22 mouse cellular contexts compared by ENCODE assay signal in genomic region chr11:68075331-68075730, GRCm38 (mm10).
"Had no signal": no experiment of that assay in that cellular context is flagged by ENCODE, and none has a peak within 500 bp of the region (broad histone marks: within the 10 kb centered on the region; RNA-seq: fewer than 3 reads in every experiment).

No protein-coding gene starts in this region.

- H3K4me3 ChIP-seq: heart, adult 2 months; heart, embryonic 13.5 days; heart, embryonic 15.5 days; hindbrain, embryonic 10.5 days; hindbrain, embryonic 12.5 days; layer of hippocampus, adult 2 months; limb, embryonic 13.5 days; limb, embryonic 15.5 days had no signal

- H3K9me3 ChIP-seq: heart, embryonic 13.5 days; heart, embryonic 15.5 days; hindbrain, embryonic 10.5 days; hindbrain, embryonic 12.5 days; limb, embryonic 13.5 days; limb, embryonic 15.5 days had no signal

- H3K4me2 ChIP-seq: heart, embryonic 11.5 days; heart, embryonic 13.5 days; heart, embryonic 15.5 days; hindbrain, embryonic 12.5 days; hindbrain, embryonic 14.5 days had no signal

- DNase-seq: forebrain, postnatal 0 days; gastrocnemius, postnatal 14 days; gastrocnemius, postnatal 36 days; heart, adult 11 months; heart, adult 2 months; heart, postnatal 4 days; kidney, adult 18-20 months; kidney, postnatal 10 days; kidney, postnatal 4 days; left cerebral cortex, postnatal 4 days had no signal

- H3K9ac ChIP-seq: forebrain, postnatal 0 days; heart, embryonic 13.5 days; heart, embryonic 15.5 days; hindbrain, embryonic 12.5 days; hindbrain, embryonic 14.5 days; limb, embryonic 13.5 days; limb, embryonic 15.5 days had no signal

- H3K36me3 ChIP-seq: heart, embryonic 13.5 days; heart, embryonic 15.5 days; hindbrain, embryonic 10.5 days; hindbrain, embryonic 12.5 days; limb, embryonic 13.5 days; limb, embryonic 15.5 days had no signal

- H3K27me3 ChIP-seq: heart, embryonic 13.5 days; heart, embryonic 15.5 days; hindbrain, embryonic 12.5 days; limb, embryonic 15.5 days had no signal

- ATAC-seq: forebrain, postnatal 0 days; hindbrain, embryonic 16.5 days; inflammation-experienced regulatory T-cells, adult 6 months; intestine, postnatal 0 days had no signal

- H3K27ac ChIP-seq: heart, adult 2 months; heart, embryonic 13.5 days; heart, embryonic 15.5 days; hindbrain, embryonic 10.5 days; hindbrain, embryonic 12.5 days; hindbrain, embryonic 14.5 days; layer of hippocampus, adult 2 months; limb, embryonic 13.5 days; limb, embryonic 15.5 days had no signal
